Mouse (Mus musculus) cerebellum, adult 9-10 months (tissue): ENCODE measurements around the gene Nwd1.

Experiments used
- DNase-seq: peaks from one replicate; pipeline ENCODE4 v3.0.0; 2022

Nwd1 gene

GRCm38 (mm10) chr8:72766777-72767176, 120.3 kb downstream of the Nwd1 start:
- DNase-seq, result no peak
